Mouse (Mus musculus) ovary, postnatal 14 days (tissue): ENCODE measurements at regions not wholly inside any gene's neighbourhood (a gene's known extent, or its start where the extent isn't known, plus 50 kb on each side); places are given as distances from the start of the nearest gene placed in this dataset.

Source experiments
- DNase-seq: peaks from one replicate; pipeline ENCODE4 v3.0.0; 2022; ENCODE audit warnings: low spot score

DNA sequence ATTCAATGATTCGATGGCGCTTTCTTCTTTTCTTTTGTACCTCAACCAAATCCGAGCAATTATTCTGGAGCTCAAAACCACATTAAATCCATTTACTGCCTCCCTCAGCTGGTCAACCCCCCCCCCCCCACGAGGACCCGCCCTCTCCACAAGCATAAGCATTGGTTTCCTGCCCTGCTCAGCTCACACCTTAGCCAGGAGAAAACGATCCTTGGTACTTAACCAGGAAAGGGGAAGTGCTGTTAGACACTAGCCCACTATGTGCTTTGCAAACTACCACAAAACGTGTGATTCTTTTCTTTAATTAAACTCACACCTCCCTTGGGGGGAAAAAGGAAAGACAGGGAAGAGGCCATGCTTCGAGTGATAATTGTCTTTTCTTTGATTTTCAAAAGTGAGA lies 169.8 kb downstream of the Arrdc4 start:
- DNase-seq = no peak

DNA sequence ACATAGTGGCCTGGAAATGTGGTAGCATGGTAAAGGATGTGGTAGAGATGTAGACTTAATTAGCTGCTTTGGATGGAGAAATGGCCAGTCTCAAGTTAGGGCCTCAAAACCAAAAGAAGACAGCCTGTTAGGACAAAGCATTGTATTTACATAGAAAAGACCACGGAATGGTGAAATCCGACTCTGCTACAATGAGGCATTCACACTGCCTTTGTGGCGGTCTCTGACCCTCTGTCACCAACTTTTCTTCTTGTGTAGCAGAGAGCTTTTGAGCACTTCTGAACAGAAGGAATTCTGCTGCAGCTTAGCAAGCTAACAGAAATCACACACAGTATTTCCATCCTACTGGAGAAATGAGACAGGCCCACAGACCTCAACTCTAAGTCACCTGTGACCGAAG lies 177.7 kb downstream of the Arrdc4 start:
- DNase-seq = no peak

DNA sequence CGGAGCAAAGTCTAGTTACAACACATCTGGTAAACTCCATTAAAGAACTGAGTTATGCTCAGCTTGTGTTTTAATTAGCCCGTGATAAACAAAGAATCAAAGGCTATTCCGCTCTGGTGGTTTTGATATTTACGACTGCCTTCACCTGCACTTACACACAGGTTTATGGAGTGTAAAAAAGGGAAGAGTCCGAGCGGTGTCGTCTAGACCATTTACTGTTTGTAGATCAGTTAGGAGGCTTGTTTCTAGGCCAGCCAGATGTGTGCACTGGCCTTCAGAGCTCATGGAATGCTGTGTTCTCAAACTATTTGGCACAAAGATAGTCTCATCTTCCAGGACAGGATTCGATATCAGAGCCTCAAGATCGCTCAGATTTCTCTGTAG lies 180.9 kb downstream of the Arrdc4 start:
- no peak for DNase-seq

DNA sequence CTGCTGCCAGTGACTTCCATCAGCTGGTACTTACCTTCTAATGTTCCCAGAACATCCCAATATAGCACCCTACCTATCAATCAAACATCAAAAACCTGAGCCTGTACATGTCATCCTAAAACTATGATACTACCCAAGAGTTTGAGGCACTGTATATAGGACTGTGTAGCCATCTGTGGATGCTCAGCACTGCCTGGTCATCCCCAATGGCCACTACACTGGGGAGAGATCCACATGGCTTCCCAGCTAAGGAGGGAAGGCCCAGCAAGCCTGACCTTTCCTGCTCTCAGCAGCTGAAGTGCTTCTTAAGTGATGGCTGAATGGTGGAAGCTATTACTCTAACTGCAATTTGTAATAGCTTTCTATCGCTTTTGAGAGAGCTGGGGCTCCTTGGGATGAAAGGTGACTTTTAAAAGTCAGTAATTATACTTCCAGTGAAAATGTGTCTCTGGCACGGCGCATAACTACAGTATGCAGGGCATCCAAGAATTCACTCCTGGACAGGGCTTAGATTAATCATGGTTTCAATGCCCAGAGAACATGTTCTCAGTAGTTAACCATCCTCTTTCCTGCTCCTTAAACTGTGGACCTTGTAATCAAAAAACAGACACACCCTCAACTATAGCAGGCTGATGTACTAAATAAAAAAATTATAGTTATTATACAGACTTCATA lies 181.5 kb downstream of the Arrdc4 start:
- no peak for DNase-seq

DNA sequence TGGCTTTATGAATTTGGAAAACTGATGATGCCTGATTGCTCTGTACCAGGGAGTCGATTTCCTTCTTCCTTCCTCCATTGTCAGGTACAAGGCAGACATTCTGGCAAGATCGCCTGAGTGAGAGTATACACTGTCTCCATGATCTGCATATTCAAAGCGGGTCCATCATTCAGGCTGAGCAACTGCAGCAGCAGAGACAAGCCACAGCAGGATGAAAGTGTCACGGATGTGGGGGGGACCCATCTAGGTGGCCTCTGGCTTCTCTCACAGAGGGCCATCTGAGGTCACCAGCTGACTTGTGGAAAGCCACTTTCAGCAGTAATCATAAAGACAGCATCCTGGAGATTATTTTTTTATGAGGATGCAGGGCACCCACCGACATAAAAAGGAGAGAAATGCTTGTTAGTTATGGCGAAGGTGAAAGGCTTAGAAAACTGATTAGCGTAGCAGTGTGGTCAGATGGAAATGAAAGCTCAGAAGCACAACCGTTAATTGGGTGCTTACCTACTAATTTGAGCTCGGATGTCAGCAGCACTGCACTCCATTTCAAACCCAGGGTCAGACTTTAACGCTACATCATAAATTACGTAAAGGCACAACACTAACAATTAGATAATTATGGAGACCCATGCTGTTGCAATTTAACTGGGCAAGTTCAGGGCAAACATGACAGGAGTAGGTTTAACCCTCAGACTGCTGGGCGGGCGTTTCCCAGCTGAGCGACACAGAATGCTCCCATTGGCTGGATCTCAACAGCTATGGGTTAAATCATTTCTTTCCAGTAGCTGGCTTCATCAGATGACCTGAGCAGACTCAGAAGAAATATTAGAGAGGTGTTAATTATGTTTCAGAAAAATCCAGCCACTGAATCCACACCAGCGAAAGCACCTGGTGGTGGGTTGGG lies 189.3 kb downstream of the Arrdc4 start:
- no peak for DNase-seq

- no peak for DNase-seq
Observed at GRCm38 (mm10) chr7:68550330-68550729, 198.7 kb downstream of the Arrdc4 start.

DNA sequence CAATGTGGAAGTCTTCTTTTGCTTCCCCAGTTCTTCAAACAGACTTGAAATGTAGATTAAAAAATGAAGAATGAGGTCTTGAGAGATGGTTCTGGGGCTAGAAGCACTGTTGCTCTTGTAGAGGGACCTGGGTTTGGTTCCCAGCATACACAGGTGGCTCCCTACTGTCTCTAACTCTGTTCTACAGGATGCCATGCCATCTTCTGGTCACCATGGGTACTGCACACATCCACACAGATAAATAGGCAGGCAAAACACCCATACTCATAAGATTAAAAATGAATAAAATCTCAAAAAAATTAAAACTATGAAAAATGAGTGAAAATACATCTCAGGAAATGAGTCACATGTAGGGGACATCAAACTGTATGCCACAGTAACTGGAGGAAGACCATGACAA lies 200.9 kb downstream of the Arrdc4 start:
- DNase-seq = no peak

- DNase-seq = no peak
Observed at GRCm38 (mm10) chr7:68544136-68544535, 204.9 kb downstream of the Arrdc4 start.

DNA sequence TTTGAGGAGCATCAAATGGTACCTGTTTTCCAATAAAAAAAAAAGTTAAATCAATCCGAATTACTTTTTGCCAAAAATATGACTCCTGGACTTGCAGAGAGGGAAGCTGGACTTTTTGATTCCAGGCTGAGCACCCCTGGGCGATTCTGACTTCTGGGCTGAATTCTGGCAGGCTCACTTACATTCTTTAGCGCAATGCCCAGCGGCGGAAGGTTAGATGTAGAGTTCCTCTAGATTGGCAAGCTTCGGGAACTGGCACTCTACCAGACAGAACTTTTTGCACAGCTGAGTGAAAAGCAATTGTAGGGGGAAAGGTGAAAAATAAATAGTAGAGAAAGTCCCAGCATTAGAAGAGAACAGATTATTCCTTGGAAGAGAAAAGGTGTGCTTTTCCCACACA lies 235.5 kb downstream of the Fam169b start:
- no peak for DNase-seq

GRCm38 (mm10) chr7:68491143-68491810 lies 217.6 kb downstream of the Fam169b start:
- DNase-seq = no peak

GRCm38 (mm10) chr7:68486676-68487075 lies 213.0 kb downstream of the Fam169b start:
- DNase-seq = no peak

DNA sequence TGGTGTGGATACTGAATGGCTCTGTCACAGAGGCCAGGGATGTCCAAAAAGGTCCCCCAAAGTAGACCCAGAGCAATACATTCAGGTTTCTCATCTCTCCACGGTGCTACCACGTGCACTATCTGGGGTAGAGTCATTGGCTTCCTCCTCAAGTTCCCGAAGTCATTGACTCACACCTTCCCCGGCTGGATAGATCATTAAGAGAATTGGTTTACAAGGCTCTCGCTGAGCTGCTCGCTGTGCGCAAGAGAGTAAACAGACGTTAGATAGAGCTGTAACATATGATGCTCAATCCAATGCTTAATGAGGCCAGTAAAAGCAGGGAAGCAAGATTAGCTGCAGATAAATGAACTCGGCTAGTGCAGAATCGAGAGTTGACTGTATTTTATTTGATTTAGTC lies 208.9 kb downstream of the Fam169b start:
- no peak for DNase-seq

DNA sequence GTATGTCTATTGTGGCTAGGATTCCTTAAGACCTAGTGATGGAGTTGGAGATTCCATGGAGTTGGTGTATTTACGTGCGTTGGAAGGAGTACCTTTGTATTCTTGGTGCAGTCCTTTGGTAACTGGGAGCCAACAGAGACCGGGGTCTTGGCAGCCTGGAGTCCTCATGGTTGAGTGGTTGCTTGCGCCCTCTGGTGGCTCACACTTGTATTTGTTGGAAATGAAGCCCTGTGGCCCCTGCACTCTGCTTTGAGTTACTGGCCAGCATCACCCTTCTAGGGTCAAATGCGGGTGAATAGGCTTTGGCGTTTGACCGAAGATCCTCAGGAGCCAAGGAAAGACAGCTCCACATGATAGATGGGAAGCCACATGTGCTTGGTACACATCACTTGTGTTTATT lies 207.1 kb downstream of the Fam169b start:
- DNase-seq = peak; percentile 49

DNA sequence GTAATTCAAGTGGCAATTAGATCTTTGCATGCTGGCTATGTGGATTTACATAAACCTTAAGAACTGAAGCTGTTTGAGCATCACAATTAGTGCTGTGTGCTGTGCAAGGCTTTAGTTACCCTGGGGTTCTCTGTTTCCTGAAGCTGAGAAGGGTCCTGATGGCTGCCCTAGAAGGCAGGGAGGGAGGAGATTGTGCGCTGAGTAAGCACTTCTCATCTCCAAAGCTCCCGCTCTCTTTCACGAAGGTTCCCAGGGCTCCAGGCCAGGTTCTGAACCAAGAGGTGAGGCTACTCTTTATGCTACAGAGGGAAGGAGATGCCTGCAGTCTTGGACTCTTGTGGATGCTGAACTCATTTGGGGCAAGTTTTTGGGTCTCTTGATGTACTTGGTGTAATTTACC lies 206.7 kb downstream of the Fam169b start:
- no peak for DNase-seq

- DNase-seq = no peak
Observed at GRCm38 (mm10) chr7:68478044-68478443, 204.4 kb downstream of the Fam169b start.

GRCm38 (mm10) chr7:68472800-68473199 lies 199.2 kb downstream of the Fam169b start:
- no peak for DNase-seq

GRCm38 (mm10) chr7:68470983-68471382 lies 197.3 kb downstream of the Fam169b start:
- no peak for DNase-seq

DNA sequence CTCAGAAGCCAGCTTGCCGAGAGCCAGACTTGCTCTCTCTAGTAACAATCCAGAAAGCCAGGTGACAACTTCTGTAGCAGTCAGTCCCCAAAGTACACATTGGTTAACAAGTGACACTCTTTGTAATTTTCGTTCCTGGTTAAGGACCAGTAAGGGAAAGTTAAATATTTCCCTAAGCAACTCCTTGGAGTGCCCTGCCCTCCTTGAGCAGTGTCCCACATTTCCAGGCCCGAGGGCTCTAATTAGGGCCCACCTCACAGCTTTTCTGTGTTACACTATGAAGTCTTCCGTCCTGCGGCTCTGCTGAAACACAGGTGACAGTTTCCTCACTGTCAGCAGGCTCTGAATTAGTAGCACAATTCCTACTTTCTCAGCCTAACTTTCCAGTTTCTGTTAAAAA lies 194.9 kb downstream of the Fam169b start:
- no peak for DNase-seq

DNA sequence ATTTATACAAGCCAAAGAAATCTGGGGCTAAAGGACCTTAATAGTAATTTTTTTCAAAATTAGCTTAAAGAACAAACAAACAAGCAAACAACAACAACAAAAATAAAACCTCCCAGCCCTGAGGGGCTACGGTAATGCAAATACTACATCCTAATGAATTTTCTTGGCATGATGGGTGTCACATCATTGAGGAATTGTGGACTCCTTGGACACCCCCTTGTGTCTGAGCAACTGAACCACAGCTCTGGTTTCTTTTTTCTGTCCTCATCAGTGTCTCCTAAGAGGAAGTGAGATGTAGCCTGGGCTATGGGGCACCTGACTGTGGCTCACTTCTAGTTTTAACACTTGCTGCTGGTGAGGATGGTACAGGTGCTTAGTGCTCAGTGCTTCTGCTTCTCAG lies 184.2 kb downstream of the Fam169b start:
- no peak for DNase-seq

DNA sequence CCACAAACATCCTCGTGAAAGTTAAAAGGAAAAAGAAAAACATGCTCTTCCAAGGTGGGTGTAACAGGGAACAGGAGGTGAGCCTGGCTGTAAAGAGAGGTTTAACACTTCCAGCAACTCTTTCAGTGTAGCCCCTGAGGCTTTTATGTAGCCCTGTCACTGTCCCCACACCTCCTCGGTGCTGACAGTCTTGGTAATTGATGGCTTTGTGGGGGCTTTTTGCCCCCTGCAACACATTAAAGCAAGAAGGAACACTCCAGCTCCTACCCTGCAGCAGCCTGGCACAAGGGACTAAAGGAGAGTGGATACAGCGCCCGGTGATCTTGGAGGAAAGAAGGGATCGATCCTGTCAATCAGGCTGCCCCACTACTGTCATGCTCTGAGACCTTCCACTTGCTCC lies 181.8 kb downstream of the Fam169b start:
- no peak for DNase-seq

GRCm38 (mm10) chr7:68453028-68453692 lies 179.5 kb downstream of the Fam169b start:
- no peak for DNase-seq

DNA sequence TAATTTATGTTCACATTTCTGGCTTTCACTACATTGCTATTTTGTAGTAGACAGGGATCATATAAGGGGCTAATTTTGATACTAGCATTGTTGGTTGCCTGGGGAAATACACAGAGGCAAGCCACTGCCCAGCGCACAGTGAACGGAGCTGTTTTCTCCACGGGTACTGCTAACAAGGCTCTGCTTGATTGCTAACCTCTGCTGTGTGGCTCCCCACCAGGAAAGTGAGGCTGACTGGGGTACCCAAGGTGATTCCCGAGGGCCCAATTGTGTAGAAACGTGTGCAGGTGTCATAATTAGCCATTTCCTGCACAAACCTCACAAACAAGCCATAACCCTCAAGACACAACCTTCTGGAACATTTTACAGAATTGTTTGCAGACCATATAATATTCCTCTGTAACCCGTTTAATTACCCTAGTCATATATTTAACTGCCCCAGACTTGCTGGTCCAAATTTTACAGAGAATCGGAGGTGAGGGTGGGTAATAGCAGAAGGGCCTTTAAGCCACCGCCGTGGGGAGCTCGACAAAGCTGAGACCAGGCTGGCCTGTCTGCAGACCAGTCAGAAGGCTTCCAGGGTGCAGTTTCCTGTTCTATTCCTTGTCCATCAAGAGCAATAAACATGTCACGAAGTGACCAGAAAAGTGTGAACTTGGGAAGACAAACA lies 170.9 kb downstream of the Fam169b start:
- DNase-seq = no peak
